Mouse (Mus musculus): Measurements from ENCODE around the gene Far2. TPM values are rescaled to one million over a fixed set of nuclear protein-coding genes. Genes with fewer than 3 reads are reported as not detected.
"Not testable (repeated sequence)": the region's sequence is repeated elsewhere in the genome, so short reads cannot be mapped to it uniquely, and the experiment has no call there.

Far2 gene
- polyA plus RNA-seq, 1 experiment from 2014 or later = 24.3 TPM

- Histone ChIP-seq H3K9me3 (ENCODE audit: control insufficient read depth, low read length) (no peaks in the 10 kb centered on the region), H3K27ac (no peak overlapping the region), H3K9ac (no peak overlapping the region), H3K27me3 (ENCODE audit: control insufficient read depth, insufficient read depth, low read length) (no peaks in the 10 kb centered on the region), H3K36me3 (replicated peaks; ENCODE audit: control insufficient read depth, insufficient read depth) (no peaks in the 10 kb centered on the region), H3K4me3 (replicated peaks; ENCODE audit: low read length) (no peak overlapping the region), H3K4me1 (replicated peaks; ENCODE audit: control insufficient read depth, insufficient read depth, low read length) (no peaks in the 10 kb centered on the region), H3K4me2 (replicated peaks) (no peak overlapping the region)
- ATAC-seq (ENCODE audit: low FRiP score) (no peak), DNase-seq (ENCODE audit: low spot score) (no peak)
- 58% methylated on average over 8 of the region's 8 CpGs for WGBS
Observed at GRCm38 (mm10) chr6:148108741-148109472, 61.8 kb downstream of the Far2 start.

GRCm38 (mm10) chr6:148110996-148111633, 64.1 kb downstream of the Far2 start:
- H3K27me3 ChIP-seq (ENCODE audit: control insufficient read depth, insufficient read depth, low read length) = no peaks in the 10 kb centered on the region
- 94% methylated on average over 2 of the region's 2 CpGs for WGBS
- no peak overlapping the region for H3K4me2 ChIP-seq (replicated peaks)
- no peaks in the 10 kb centered on the region for H3K36me3 ChIP-seq (replicated peaks; ENCODE audit: control insufficient read depth, insufficient read depth)
- ATAC-seq (ENCODE audit: low FRiP score) = no peak
- no peak for DNase-seq (ENCODE audit: low spot score)
- no peaks in the 10 kb centered on the region for H3K4me1 ChIP-seq (replicated peaks; ENCODE audit: control insufficient read depth, insufficient read depth, low read length)
- no peaks in the 10 kb centered on the region for H3K9me3 ChIP-seq (ENCODE audit: control insufficient read depth, low read length)
- no peak overlapping the region for H3K27ac ChIP-seq
- H3K9ac ChIP-seq = no peak overlapping the region
- H3K4me3 ChIP-seq (replicated peaks; ENCODE audit: low read length) = no peak overlapping the region

GRCm38 (mm10) chr6:148116371-148116770, 69.3 kb downstream of the Far2 start:
- no peak for DNase-seq (ENCODE audit: low spot score)
- Histone ChIP-seq H3K4me3 (replicated peaks; ENCODE audit: low read length) (no peak overlapping the region), H3K9ac (no peak overlapping the region), H3K27ac (no peak overlapping the region), H3K4me1 (replicated peaks; ENCODE audit: control insufficient read depth, insufficient read depth, low read length) (no peaks in the 10 kb centered on the region), H3K4me2 (replicated peaks) (no peak overlapping the region), H3K9me3 (ENCODE audit: control insufficient read depth, low read length) (no peaks in the 10 kb centered on the region), H3K36me3 (replicated peaks; ENCODE audit: control insufficient read depth, insufficient read depth) (no peaks in the 10 kb centered on the region), H3K27me3 (ENCODE audit: control insufficient read depth, insufficient read depth, low read length) (no peaks in the 10 kb centered on the region)
- ATAC-seq (ENCODE audit: low FRiP score) = no peak
- 82% methylated on average over 5 of the region's 5 CpGs for WGBS

GRCm38 (mm10) chr6:148116907-148117306, 69.8 kb downstream of the Far2 start:
- Histone ChIP-seq H3K27ac (no peak overlapping the region), H3K9ac (no peak overlapping the region), H3K4me3 (replicated peaks; ENCODE audit: low read length) (no peak overlapping the region), H3K27me3 (ENCODE audit: control insufficient read depth, insufficient read depth, low read length) (no peaks in the 10 kb centered on the region), H3K4me1 (replicated peaks; ENCODE audit: control insufficient read depth, insufficient read depth, low read length) (no peaks in the 10 kb centered on the region), H3K36me3 (replicated peaks; ENCODE audit: control insufficient read depth, insufficient read depth) (no peaks in the 10 kb centered on the region), H3K9me3 (ENCODE audit: control insufficient read depth, low read length) (no peaks in the 10 kb centered on the region), H3K4me2 (replicated peaks) (no peak overlapping the region)
- 87% methylated on average over 3 of the region's 3 CpGs for WGBS
- ATAC-seq (ENCODE audit: low FRiP score) (no peak), DNase-seq (ENCODE audit: low spot score) (no peak)

- Histone ChIP-seq H3K27me3 (ENCODE audit: control insufficient read depth, insufficient read depth, low read length) (no peaks in the 10 kb centered on the region), H3K4me2 (replicated peaks) (no peak overlapping the region), H3K36me3 (replicated peaks; ENCODE audit: control insufficient read depth, insufficient read depth) (no peaks in the 10 kb centered on the region), H3K4me3 (replicated peaks; ENCODE audit: low read length) (no peak overlapping the region), H3K9me3 (ENCODE audit: control insufficient read depth, low read length) (no peaks in the 10 kb centered on the region), H3K4me1 (replicated peaks; ENCODE audit: control insufficient read depth, insufficient read depth, low read length) (no peaks in the 10 kb centered on the region), H3K27ac (no peak overlapping the region), H3K9ac (no peak overlapping the region)
- WGBS = 91% methylated on average over 1 of the region's 1 CpGs
- ATAC-seq (ENCODE audit: low FRiP score) (no peak), DNase-seq (ENCODE audit: low spot score) (no peak)
Observed at GRCm38 (mm10) chr6:148117696-148118095, 70.6 kb downstream of the Far2 start.

GRCm38 (mm10) chr6:148120703-148121102, 73.6 kb downstream of the Far2 start:
- ATAC-seq (ENCODE audit: low FRiP score) (no peak), DNase-seq (ENCODE audit: low spot score) (no peak)
- no peaks in the 10 kb centered on the region for H3K9me3 ChIP-seq (ENCODE audit: control insufficient read depth, low read length)
- no peak overlapping the region for H3K4me2 ChIP-seq (replicated peaks)
- H3K27me3 ChIP-seq (ENCODE audit: control insufficient read depth, insufficient read depth, low read length) = no peaks in the 10 kb centered on the region
- no peaks in the 10 kb centered on the region for H3K4me1 ChIP-seq (replicated peaks; ENCODE audit: control insufficient read depth, insufficient read depth, low read length)
- 92% methylated on average over 1 of the region's 1 CpGs for WGBS
- H3K27ac ChIP-seq = no peak overlapping the region
- H3K9ac ChIP-seq = no peak overlapping the region
- no peak overlapping the region for H3K4me3 ChIP-seq (replicated peaks; ENCODE audit: low read length)
- no peaks in the 10 kb centered on the region for H3K36me3 ChIP-seq (replicated peaks; ENCODE audit: control insufficient read depth, insufficient read depth)

GRCm38 (mm10) chr6:148126851-148127250, 79.8 kb downstream of the Far2 start:
- H3K4me1 ChIP-seq (replicated peaks; ENCODE audit: control insufficient read depth, insufficient read depth, low read length); H3K4me2 ChIP-seq (replicated peaks); H3K9me3 ChIP-seq (ENCODE audit: control insufficient read depth, low read length); H3K27ac ChIP-seq; H3K9ac ChIP-seq; H3K36me3 ChIP-seq (replicated peaks; ENCODE audit: control insufficient read depth, insufficient read depth); ATAC-seq (ENCODE audit: low FRiP score); H3K4me3 ChIP-seq (replicated peaks; ENCODE audit: low read length); H3K27me3 ChIP-seq (ENCODE audit: control insufficient read depth, insufficient read depth, low read length); DNase-seq (ENCODE audit: low spot score): not testable (repeated sequence)
- 81% methylated on average over 10 of the region's 10 CpGs for WGBS

- Histone ChIP-seq H3K36me3 (replicated peaks; ENCODE audit: control insufficient read depth, insufficient read depth) (no peaks in the 10 kb centered on the region), H3K9ac (peak overlapping the region; percentile 26; the same call in 1 of the 2 replicates), H3K4me1 (replicated peaks; ENCODE audit: control insufficient read depth, insufficient read depth, low read length) (no peaks in the 10 kb centered on the region; the same call in 1 of the 2 replicates), H3K9me3 (ENCODE audit: control insufficient read depth, low read length) (no peaks in the 10 kb centered on the region), H3K4me3 (replicated peaks; ENCODE audit: low read length) (no peak overlapping the region), H3K27ac (no peak overlapping the region), H3K27me3 (ENCODE audit: control insufficient read depth, insufficient read depth, low read length) (no peaks in the 10 kb centered on the region), H3K4me2 (replicated peaks) (peak overlapping the region; percentile 22)
- ATAC-seq (ENCODE audit: low FRiP score) (no peak), DNase-seq (ENCODE audit: low spot score) (no peak)
- 15% methylated on average over 10 of the region's 10 CpGs for WGBS
Observed at GRCm38 (mm10) chr6:148132314-148132713, 85.3 kb downstream of the Far2 start.

- no peak for ATAC-seq (ENCODE audit: low FRiP score)
- Histone ChIP-seq H3K27me3 (ENCODE audit: control insufficient read depth, insufficient read depth, low read length) (no peaks in the 10 kb centered on the region), H3K4me1 (replicated peaks; ENCODE audit: control insufficient read depth, insufficient read depth, low read length) (no peaks in the 10 kb centered on the region; the same call in 1 of the 2 replicates), H3K9me3 (ENCODE audit: control insufficient read depth, low read length) (no peaks in the 10 kb centered on the region), H3K4me2 (replicated peaks) (no peak overlapping the region), H3K4me3 (replicated peaks; ENCODE audit: low read length) (no peak overlapping the region), H3K9ac (no peak overlapping the region), H3K36me3 (replicated peaks; ENCODE audit: control insufficient read depth, insufficient read depth) (no peaks in the 10 kb centered on the region), H3K27ac (no peak overlapping the region)
- no peak for DNase-seq (ENCODE audit: low spot score)
Observed at GRCm38 (mm10) chr6:148133536-148133935, 86.5 kb downstream of the Far2 start.

Measured in hindbrain, embryonic 14.5 days (tissue).